Mouse (Mus musculus) myocyte (in vitro differentiated cells): ENCODE data around the gene Acox1. TPM values are rescaled to one million over a fixed set of nuclear protein-coding genes. Genes with fewer than 3 reads are reported as not detected.

Source experiments
- H3K27me3 ChIP-seq: one replicate; pipeline ENCODE4 v1.6.1; 2011; ENCODE audit not compliant: control insufficient read depth, insufficient read depth, insufficient read length
- H3K36me3 ChIP-seq: one replicate; pipeline ENCODE4 v1.6.1; 2011; ENCODE audit not compliant: control insufficient read depth, insufficient read depth
- H3K4me2 ChIP-seq: one replicate; pipeline ENCODE4 v1.6.1; 2011; ENCODE audit warnings: low read depth, control low read depth
- H3K4me3 ChIP-seq: one replicate; pipeline ENCODE4 v1.5.1; 2011; ENCODE audit warnings: mild to moderate bottlenecking, control low read depth, moderate library complexity
- H3K79me2 ChIP-seq: one replicate; pipeline ENCODE4 v1.6.1; 2011; ENCODE audit not compliant: control insufficient read depth, insufficient read depth
- H3ac ChIP-seq: one replicate; pipeline ENCODE4 v1.6.1; 2011; ENCODE audit not compliant: control insufficient read depth, insufficient read length
- CEBPB ChIP-seq: IDR thresholded peaks from 2 replicates; pipeline ENCODE4 v1.6.1; 2011; ENCODE audit warnings: mild to moderate bottlenecking, moderate library complexity; ENCODE audit not compliant: poor library complexity, insufficient read depth, severe bottlenecking
- E2F4 ChIP-seq: IDR thresholded peaks from one replicate; pipeline ENCODE4 v1.6.1; 2011; ENCODE audit warnings: mild to moderate bottlenecking, control low read depth, moderate library complexity; ENCODE audit not compliant: insufficient read depth
- MAX ChIP-seq: IDR thresholded peaks from one replicate; pipeline ENCODE4 v1.6.1; 2011; ENCODE audit warnings: low read depth, mild to moderate bottlenecking, control low read depth
- MYOD1 ChIP-seq, 3 experiments: IDR thresholded peaks; one replicate each; pipeline ENCODE4 v1.6.1; 2011; ENCODE audit warnings: control low read depth in 2 of 3, low read depth in 2 of 3, mild to moderate bottlenecking in 2 of 3, moderate library complexity in 1 of 3; ENCODE audit not compliant: insufficient read length in 2 of 3, control insufficient read depth in 1 of 3
- MYOG ChIP-seq, 3 experiments: IDR thresholded peaks; one replicate each; pipeline ENCODE4 v1.6.1; 2011; ENCODE audit warnings: control low read depth in 2 of 3, low read depth in 2 of 3, mild to moderate bottlenecking in 2 of 3; ENCODE audit not compliant: insufficient read length in 2 of 3, control insufficient read depth in 1 of 3, insufficient read depth in 1 of 3
- POLR2A ChIP-seq: IDR thresholded peaks from one replicate; pipeline ENCODE4 v1.6.1; 2011; ENCODE audit warnings: low read depth, mild to moderate bottlenecking, control low read depth, moderate library complexity; ENCODE audit not compliant: insufficient read length
- POLR2AphosphoS2 ChIP-seq: IDR thresholded peaks from one replicate; pipeline ENCODE4 v1.6.1; 2011; ENCODE audit warnings: low read depth, control low read depth; ENCODE audit not compliant: insufficient read length
- REST ChIP-seq: IDR thresholded peaks from one replicate; pipeline ENCODE4 v1.6.1; 2011; ENCODE audit warnings: mild to moderate bottlenecking, control low read depth, moderate library complexity; ENCODE audit not compliant: insufficient read depth, insufficient read length
- SRF ChIP-seq: IDR thresholded peaks from one replicate; pipeline ENCODE4 v1.6.1; 2011; ENCODE audit warnings: low read depth; ENCODE audit not compliant: control insufficient read depth, insufficient read length
- TCF12 ChIP-seq: IDR thresholded peaks from one replicate; pipeline ENCODE4 v1.6.1; 2011; ENCODE audit warnings: mild to moderate bottlenecking, control low read depth; ENCODE audit not compliant: poor library complexity, insufficient read depth, severe bottlenecking
- TCF3 ChIP-seq: IDR thresholded peaks from one replicate; pipeline ENCODE4 v1.6.1; 2011; ENCODE audit warnings: low read depth, control low read depth; ENCODE audit not compliant: insufficient read length
- USF1 ChIP-seq: IDR thresholded peaks from one replicate; pipeline ENCODE4 v1.6.1; 2011; ENCODE audit warnings: low read depth, mild to moderate bottlenecking, control low read depth, moderate library complexity
- polyA plus RNA-seq: library from polyadenylated mRNA; unstranded; fragments of >200 nt; fragmentation: generic; extraction: Trizol; gene quantifications from one replicate; pipeline ENCODE4 v1.2.1, GENCODE M21; 2012; ENCODE audit warnings: missing spikeins

Gene Acox1
- polyA plus RNA-seq, 1 experiment, result 36.4 TPM

GRCm38 (mm10) chr11:116218263-116218662, 19.4 kb upstream of the Acox1 start:
- H3K36me3 ChIP-seq, result no peaks in the 10 kb centered on the region
- peak overlapping the region; percentile 60 for H3K4me2 ChIP-seq
- H3K79me2 ChIP-seq, result no peaks in the 10 kb centered on the region
- no peaks in the 10 kb centered on the region for H3K27me3 ChIP-seq
- no peak overlapping the region for H3K4me3 ChIP-seq
- no peak overlapping the region for H3ac ChIP-seq
- TF ChIP-seq CEBPB (no peak), USF1 (no peak), POLR2A (no peak), POLR2AphosphoS2 (no peak), MYOG (IDR thresholded peaks at IDR 0.05; ENCODE audit: control insufficient read depth in 1 of 3, insufficient read depth in 1 of 3, insufficient read length in 2 of 3, low read depth in 2 of 3) (no peak), MAX (no peak), TCF3 (no peak)

DNA sequence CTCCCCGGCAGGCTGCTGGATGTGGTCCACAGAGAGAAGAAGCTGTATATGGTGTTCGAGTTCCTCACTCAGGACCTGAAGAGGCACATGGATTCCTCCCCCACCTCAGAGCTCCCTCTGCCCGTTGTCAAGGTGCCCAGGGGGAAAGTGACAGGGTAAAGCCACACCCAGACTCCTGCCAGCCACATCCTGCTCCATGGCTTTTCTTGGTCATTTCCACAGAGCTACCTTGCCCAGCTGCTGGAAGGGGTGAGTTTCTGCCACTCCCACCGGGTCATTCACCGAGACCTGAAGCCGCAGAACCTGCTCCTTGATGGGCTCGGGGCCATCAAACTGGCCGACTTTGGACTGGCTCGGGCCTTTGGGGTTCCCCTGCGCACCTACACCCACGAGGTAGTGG, 17.7 kb upstream of the Acox1 start:
- Histone ChIP-seq H3K27me3 (no peaks in the 10 kb centered on the region), H3K4me2 (no peak overlapping the region), H3K79me2 (no peaks in the 10 kb centered on the region), H3K36me3 (no peaks in the 10 kb centered on the region), H3ac (no peak overlapping the region), H3K4me3 (no peak overlapping the region)
- TF ChIP-seq CEBPB, result no peak
- no peak for TF ChIP-seq MAX
- TF ChIP-seq SRF, result no peak
- TF ChIP-seq TCF3, result no peak
- TF ChIP-seq POLR2A, result no peak
- TF ChIP-seq TCF12, result no peak
- no peak for TF ChIP-seq MYOD1 (IDR thresholded peaks at IDR 0.05; ENCODE audit: control insufficient read depth in 1 of 3, insufficient read length in 2 of 3, low read depth in 2 of 3)
- no peak for TF ChIP-seq USF1
- TF ChIP-seq REST, result no peak
- no peak for TF ChIP-seq E2F4
- TF ChIP-seq MYOG (IDR thresholded peaks at IDR 0.05; ENCODE audit: control insufficient read depth in 1 of 3, insufficient read depth in 1 of 3, insufficient read length in 2 of 3, low read depth in 2 of 3), result no peak
- no peak for TF ChIP-seq POLR2AphosphoS2

DNA sequence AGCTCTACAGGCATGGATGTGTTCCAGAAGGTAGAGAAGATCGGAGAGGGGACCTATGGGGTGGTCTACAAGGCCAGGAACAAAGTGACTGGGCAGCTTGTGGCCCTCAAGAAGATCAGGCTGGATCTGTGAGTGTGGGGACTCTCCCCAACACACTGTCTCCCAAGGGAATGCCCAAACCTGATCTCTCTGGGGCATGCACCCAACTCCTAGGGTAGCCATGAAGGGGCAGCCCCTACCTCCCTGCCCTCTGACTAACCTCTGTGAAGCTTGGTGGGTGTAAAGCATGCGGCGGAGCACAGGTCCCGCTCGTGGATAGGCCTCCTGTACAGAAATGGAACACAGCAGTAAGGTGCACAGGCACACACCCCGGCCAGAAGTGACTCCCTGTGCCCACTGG, 17.1 kb upstream of the Acox1 start:
- Histone ChIP-seq H3K4me2 (no peak overlapping the region), H3K4me3 (no peak overlapping the region), H3K27me3 (no peaks in the 10 kb centered on the region), H3K79me2 (no peaks in the 10 kb centered on the region), H3K36me3 (no peaks in the 10 kb centered on the region), H3ac (no peak overlapping the region)
- TF ChIP-seq TCF12 (no peak), REST (no peak), POLR2AphosphoS2 (no peak), POLR2A (no peak), TCF3 (no peak), SRF (no peak), USF1 (no peak), CEBPB (no peak), MYOD1 (IDR thresholded peaks at IDR 0.05; ENCODE audit: control insufficient read depth in 1 of 3, insufficient read length in 2 of 3, low read depth in 2 of 3) (no peak), MYOG (IDR thresholded peaks at IDR 0.05; ENCODE audit: control insufficient read depth in 1 of 3, insufficient read depth in 1 of 3, insufficient read length in 2 of 3, low read depth in 2 of 3) (no peak), MAX (no peak), E2F4 (no peak)

GRCm38 (mm10) chr11:116215181-116215580, 16.3 kb upstream of the Acox1 start:
- TF ChIP-seq CEBPB (no peak), E2F4 (no peak), MYOG (IDR thresholded peaks at IDR 0.05; ENCODE audit: control insufficient read depth in 1 of 3, insufficient read depth in 1 of 3, insufficient read length in 2 of 3, low read depth in 2 of 3) (no peak), MYOD1 (IDR thresholded peaks at IDR 0.05; ENCODE audit: control insufficient read depth in 1 of 3, insufficient read length in 2 of 3, low read depth in 2 of 3) (no peak), REST (no peak), POLR2AphosphoS2 (no peak), POLR2A (no peak), SRF (no peak), MAX (no peak), TCF12 (no peak), TCF3 (no peak), USF1 (no peak)
- Histone ChIP-seq H3K79me2 (no peaks in the 10 kb centered on the region), H3K27me3 (no peaks in the 10 kb centered on the region), H3K4me3 (no peak overlapping the region), H3K4me2 (no peak overlapping the region), H3K36me3 (no peaks in the 10 kb centered on the region), H3ac (no peak overlapping the region)
